Mouse (Mus musculus) CD4-positive naive resting alpha-beta T cell, adult 76 days (primary cell): ENCODE results near the gene Relt. TPM values are rescaled to one million over a fixed set of nuclear protein-coding genes. Genes with fewer than 3 reads are reported as not detected.

ENCODE experiments used
- total RNA-seq: library from RNA; stranded (reverse); gene quantifications from one replicate; pipeline ENCODE4 v1.2.4, GENCODE M21; 2023

Relt gene
- 26.3 TPM for total RNA-seq

GRCm38 (mm10) chr7:100862828-100863638, at the start of gene Relt:
TSS of gene Relt (minus strand) at chr7:100863446.

Other genes with a start within 250 kb of the Relt start
- gene Plekhb1, start 201.0 kb downstream of the Relt start, total RNA-seq: not detected
- gene Fam168a, start 156.8 kb downstream of the Relt start, total RNA-seq: 49.7 TPM
- gene Arhgef17, start 68.7 kb upstream of the Relt start, total RNA-seq: 0.06 TPM
- gene P2ry6, start 111.2 kb upstream of the Relt start, total RNA-seq: not detected
- gene P2ry2, start 149.4 kb upstream of the Relt start, total RNA-seq: 3.1 TPM
- gene Fchsd2, start 229.4 kb upstream of the Relt start, total RNA-seq: 131 TPM